Mouse (Mus musculus): Measurements from ENCODE around the gene Poll. TPM values are rescaled to one million over a fixed set of nuclear protein-coding genes. Genes with fewer than 3 reads are reported as not detected.

Gene Poll
- total and polyA plus RNA-seq, 2 experiments from 2014 or later = 10.8 to 11.8 TPM

DNA sequence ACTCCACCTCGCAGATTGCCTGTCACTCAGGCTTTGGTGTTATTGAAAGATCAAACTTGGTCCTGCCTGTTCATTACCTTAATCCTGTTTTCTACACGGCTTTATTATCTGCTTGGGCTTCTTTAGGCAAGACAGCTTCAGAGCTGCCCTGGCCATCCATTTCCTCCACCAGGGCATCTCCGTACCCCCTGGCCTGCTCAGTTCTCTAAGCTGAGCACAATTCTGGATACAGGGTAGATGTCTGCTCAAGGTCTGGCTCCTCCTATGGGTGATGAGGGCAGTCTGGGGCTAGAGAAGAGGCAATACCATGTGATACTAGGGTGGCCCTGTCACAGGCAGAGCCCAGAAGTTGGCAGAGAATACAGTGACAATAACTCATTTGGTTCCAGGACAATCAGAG lies 26.5 kb upstream of the Poll start:
- H3K27me3 ChIP-seq (ENCODE audit: insufficient read depth, low read length) = no peaks in the 10 kb centered on the region
- H3K36me3 ChIP-seq (ENCODE audit: insufficient read depth) = peaks cover 18% of the 10 kb centered on the region
- H3K9me3 ChIP-seq (ENCODE audit: low read length) = no peaks in the 10 kb centered on the region
- whole genome bisulfite sequencing = 47% methylated on average over 3 of the region's 3 CpGs
- DNase-seq (no peak), ATAC-seq (no peak)
- no peaks in the 10 kb centered on the region for H3K4me1 ChIP-seq (ENCODE audit: insufficient read depth)
- H3K4me3 ChIP-seq (ENCODE audit: low read depth, low read length) = no peak overlapping the region
- no peak overlapping the region for H3K4me2 ChIP-seq (ENCODE audit: low read depth)
- H3K9ac ChIP-seq = no peak overlapping the region
- no peak overlapping the region for H3K27ac ChIP-seq (ENCODE audit: low read depth, low read length)
- TF ChIP-seq CTCF (IDR thresholded peaks at IDR 0.05; ENCODE audit: low read depth) = no peak

GRCm38 (mm10) chr19:45584856-45585620 lies 24.7 kb upstream of the Poll start:
- Histone ChIP-seq H3K9me3 (ENCODE audit: low read length) (no peaks in the 10 kb centered on the region), H3K4me2 (ENCODE audit: low read depth) (no peak overlapping the region), H3K27ac (ENCODE audit: low read depth, low read length) (no peak overlapping the region), H3K4me1 (ENCODE audit: insufficient read depth) (no peaks in the 10 kb centered on the region), H3K9ac (no peak overlapping the region), H3K36me3 (ENCODE audit: insufficient read depth) (peaks cover 14% of the 10 kb centered on the region), H3K4me3 (ENCODE audit: low read depth, low read length) (no peak overlapping the region), H3K27me3 (ENCODE audit: insufficient read depth, low read length) (no peaks in the 10 kb centered on the region)
- no peak for ATAC-seq
- WGBS = 60% methylated on average over 9 of the region's 9 CpGs
- no peak for DNase-seq
- TF ChIP-seq CTCF (IDR thresholded peaks at IDR 0.05; ENCODE audit: low read depth) = no peak

- H3K4me2 ChIP-seq (ENCODE audit: low read depth) = no peak overlapping the region
- ATAC-seq (no peak), DNase-seq (no peak)
- H3K4me1 ChIP-seq (ENCODE audit: insufficient read depth) = no peaks in the 10 kb centered on the region
- no peaks in the 10 kb centered on the region for H3K9me3 ChIP-seq (ENCODE audit: low read length)
- no peak overlapping the region; the same call in 1 of the 2 replicates for H3K27ac ChIP-seq (ENCODE audit: low read depth, low read length)
- TF ChIP-seq CTCF (IDR thresholded peaks at IDR 0.05; ENCODE audit: low read depth) = no peak
- H3K9ac ChIP-seq = no peak overlapping the region
- no peak overlapping the region for H3K4me3 ChIP-seq (ENCODE audit: low read depth, low read length)
- no peaks in the 10 kb centered on the region for H3K27me3 ChIP-seq (ENCODE audit: insufficient read depth, low read length)
- WGBS = 83% methylated on average over 6 of the region's 6 CpGs
- H3K36me3 ChIP-seq (ENCODE audit: insufficient read depth) = peaks cover 24% of the 10 kb centered on the region
Observed at GRCm38 (mm10) chr19:45583136-45583535, 22.8 kb upstream of the Poll start.

DNA sequence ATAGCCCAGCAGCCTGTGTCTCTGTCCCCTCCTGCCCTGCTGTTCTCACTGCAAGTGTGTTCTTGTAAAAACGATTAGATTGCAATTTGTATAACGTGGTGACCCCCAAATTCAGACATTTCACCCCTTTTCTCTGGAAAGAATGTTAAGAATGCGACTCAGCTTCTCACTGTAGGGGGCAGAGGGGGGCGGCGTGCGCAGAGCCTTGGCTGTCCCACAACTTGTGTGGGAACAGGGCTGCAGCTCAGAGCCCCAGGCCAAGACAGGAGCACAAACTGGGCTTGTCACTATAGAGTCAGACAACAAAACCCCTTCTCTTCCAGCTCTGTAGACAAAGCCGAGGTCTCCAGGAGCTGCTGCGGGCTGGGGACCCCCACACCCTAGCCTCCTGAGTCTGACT lies 21.8 kb upstream of the Poll start:
- TF ChIP-seq CTCF (IDR thresholded peaks at IDR 0.05; ENCODE audit: low read depth) = no peak
- H3K9ac ChIP-seq = no peak overlapping the region

GRCm38 (mm10) chr19:45581257-45581656 lies 20.9 kb upstream of the Poll start:
- DNase-seq (peak; percentile 41), ATAC-seq (no peak)
- H3K27me3 ChIP-seq (ENCODE audit: insufficient read depth, low read length) = no peaks in the 10 kb centered on the region
- H3K4me2 ChIP-seq (ENCODE audit: low read depth) = no peak overlapping the region
- 60% methylated on average over 3 of the region's 3 CpGs for WGBS
- peak; percentile 68 for TF ChIP-seq CTCF (IDR thresholded peaks at IDR 0.05; ENCODE audit: low read depth)
- H3K4me1 ChIP-seq (ENCODE audit: insufficient read depth) = no peaks in the 10 kb centered on the region
- H3K9ac ChIP-seq = no peak overlapping the region
- H3K36me3 ChIP-seq (ENCODE audit: insufficient read depth) = peaks cover 29% of the 10 kb centered on the region
- H3K4me3 ChIP-seq (ENCODE audit: low read depth, low read length) = no peak overlapping the region
- no peak overlapping the region for H3K27ac ChIP-seq (ENCODE audit: low read depth, low read length)
- no peaks in the 10 kb centered on the region for H3K9me3 ChIP-seq (ENCODE audit: low read length)

More for the DNA sequence above, 21.8 kb upstream of the Poll start:
- Histone ChIP-seq H3K27ac (ENCODE audit: low read depth, low read length) (no peak overlapping the region), H3K27me3 (ENCODE audit: insufficient read depth, low read length) (no peaks in the 10 kb centered on the region), H3K4me3 (ENCODE audit: low read depth, low read length) (no peak overlapping the region), H3K9me3 (ENCODE audit: low read length) (no peaks in the 10 kb centered on the region), H3K4me1 (ENCODE audit: insufficient read depth) (no peaks in the 10 kb centered on the region), H3K4me2 (ENCODE audit: low read depth) (no peak overlapping the region), H3K36me3 (ENCODE audit: insufficient read depth) (peaks cover 31% of the 10 kb centered on the region)
- ATAC-seq (no peak), DNase-seq (no peak)
- WGBS = 25% methylated on average over 8 of the region's 8 CpGs

DNA sequence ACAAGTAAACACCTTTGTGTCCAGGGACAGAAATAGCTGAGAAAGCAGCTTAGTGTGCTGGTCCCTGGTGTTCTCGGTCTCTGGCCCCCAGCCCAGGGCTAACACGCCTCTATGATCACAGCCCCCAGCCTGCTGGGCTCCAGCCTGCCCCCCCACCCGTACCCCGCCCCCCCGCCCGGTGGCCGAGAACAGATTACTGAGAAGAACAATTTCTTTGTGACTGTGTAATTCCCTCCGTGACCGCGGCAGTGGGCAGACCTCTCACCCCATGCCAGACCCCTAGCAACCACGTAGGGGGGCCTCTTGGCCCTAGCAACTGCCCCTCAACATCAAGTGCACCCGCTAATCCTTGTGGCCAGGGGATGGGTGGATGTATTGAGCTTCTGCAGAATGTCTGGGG lies 19.9 kb upstream of the Poll start:
- no peaks in the 10 kb centered on the region for H3K4me1 ChIP-seq (ENCODE audit: insufficient read depth)
- ATAC-seq (no peak), DNase-seq (no peak)
- H3K4me2 ChIP-seq (ENCODE audit: low read depth) = no peak overlapping the region
- H3K9me3 ChIP-seq (ENCODE audit: low read length) = no peaks in the 10 kb centered on the region
- no peak overlapping the region for H3K9ac ChIP-seq
- 33% methylated on average over 12 of the region's 12 CpGs for WGBS
- H3K36me3 ChIP-seq (ENCODE audit: insufficient read depth) = peaks cover 31% of the 10 kb centered on the region
- TF ChIP-seq CTCF (IDR thresholded peaks at IDR 0.05; ENCODE audit: low read depth) = no peak
- no peak overlapping the region for H3K4me3 ChIP-seq (ENCODE audit: low read depth, low read length)
- H3K27ac ChIP-seq (ENCODE audit: low read depth, low read length) = no peak overlapping the region
- H3K27me3 ChIP-seq (ENCODE audit: insufficient read depth, low read length) = no peaks in the 10 kb centered on the region

GRCm38 (mm10) chr19:45579416-45579815 lies 19.1 kb upstream of the Poll start:
- H3K9me3 ChIP-seq (ENCODE audit: low read length) = no peaks in the 10 kb centered on the region
- 90% methylated on average over 7 of the region's 7 CpGs for WGBS
- H3K27ac ChIP-seq (ENCODE audit: low read depth, low read length) = no peak overlapping the region
- H3K4me3 ChIP-seq (ENCODE audit: low read depth, low read length) = no peak overlapping the region
- ATAC-seq (no peak), DNase-seq (no peak)
- peaks cover 31% of the 10 kb centered on the region for H3K36me3 ChIP-seq (ENCODE audit: insufficient read depth)
- H3K4me1 ChIP-seq (ENCODE audit: insufficient read depth) = no peaks in the 10 kb centered on the region
- no peak for TF ChIP-seq CTCF (IDR thresholded peaks at IDR 0.05; ENCODE audit: low read depth)
- H3K27me3 ChIP-seq (ENCODE audit: insufficient read depth, low read length) = no peaks in the 10 kb centered on the region
- no peak overlapping the region for H3K4me2 ChIP-seq (ENCODE audit: low read depth)
- H3K9ac ChIP-seq = no peak overlapping the region
